Mouse (Mus musculus) limb, embryonic 13.5 days (tissue): ENCODE measurements at regions not wholly inside any gene's neighbourhood (a gene's known extent, or its start where the extent isn't known, plus 50 kb on each side); places are given as distances from the start of the nearest gene placed in this dataset.

Source experiments
- ATAC-seq: fragments of 200-750 bp; cut with Nextera tagmentation; 2 replicates; pipeline ENCODE4 v1.8.0; 2017; ENCODE audit warnings: low read depth, moderate number of reproducible peaks, moderate TSS enrichment; ENCODE audit not compliant: low FRiP score
- H3K27ac ChIP-seq: fragments of 300-500 bp; sonication (generic); 2 replicates; pipeline ENCODE4 v1.5.1; 2015; ENCODE audit warnings: inconsistent platforms, mild to moderate bottlenecking, moderate library complexity
- H3K27me3 ChIP-seq: fragments of 300-500 bp; sonication (generic); 2 replicates; pipeline ENCODE4 v1.6.1; 2015; ENCODE audit warnings: mild to moderate bottlenecking, inconsistent platforms
- H3K36me3 ChIP-seq: fragments of 300-500 bp; sonication (generic); 2 replicates; pipeline ENCODE4 v1.6.1; 2015; ENCODE audit warnings: inconsistent platforms, mild to moderate bottlenecking, moderate library complexity
- H3K4me1 ChIP-seq: fragments of 300-500 bp; sonication (generic); 2 replicates; pipeline ENCODE4 v1.6.1; 2015; ENCODE audit warnings: inconsistent platforms
- H3K4me2 ChIP-seq: fragments of 300-500 bp; sonication (generic); replicated peaks from 2 replicates; pipeline ENCODE4 v1.6.1; 2015; ENCODE audit warnings: inconsistent platforms, mild to moderate bottlenecking, moderate library complexity
- H3K4me3 ChIP-seq: fragments of 300-500 bp; sonication (generic); 2 replicates; pipeline ENCODE4 v1.5.1; 2015; ENCODE audit warnings: moderate library complexity, mild to moderate bottlenecking, inconsistent platforms
- H3K9ac ChIP-seq: fragments of 300-500 bp; sonication (generic); 2 replicates; pipeline ENCODE4 v1.6.1; 2015; ENCODE audit warnings: mild to moderate bottlenecking, inconsistent platforms
- H3K9me3 ChIP-seq: fragments of 300-500 bp; sonication (generic); 2 replicates; pipeline ENCODE4 v1.6.1; 2016; ENCODE audit warnings: inconsistent platforms
- WGBS: fragments of 180-500 bp; shearing (Covaris S2); methylation state at CpG from one replicate; pipeline ENCODE4 v1.1.7; 2015; 5-methylcytosine and 5-hydroxymethylcytosine counted together

GRCm38 (mm10) chr2:59431466-59431865 is 53.0 kb upstream of the Dapl1 start:
- Histone ChIP-seq H3K4me1 (peaks cover 10% of the 10 kb centered on the region), H3K36me3 (no peaks in the 10 kb centered on the region), H3K4me2 (no peak overlapping the region), H3K9me3 (no peaks in the 10 kb centered on the region; the same call in 1 of the 2 replicates), H3K27me3 (no peaks in the 10 kb centered on the region), H3K9ac (no peak overlapping the region), H3K27ac (peak overlapping the region; percentile 23; the same call in 1 of the 2 replicates), H3K4me3 (no peak overlapping the region)
- 77% methylated on average over 5 of the region's 5 CpGs for WGBS
- ATAC-seq: 0 out of 2 replicates have a peak, but pooled peaks have one; percentile 7

GRCm38 (mm10) chr2:59431867-59432266 is 52.6 kb upstream of the Dapl1 start:
- ATAC-seq: peak; percentile 34; the same call in 1 of the 2 replicates
- H3K27ac ChIP-seq: no peak overlapping the region
- no peak overlapping the region for H3K4me2 ChIP-seq
- no peak overlapping the region for H3K4me3 ChIP-seq
- WGBS: 72% methylated on average over 7 of the region's 7 CpGs
- H3K9ac ChIP-seq: no peak overlapping the region
- H3K4me1 ChIP-seq: peaks cover 10% of the 10 kb centered on the region
- H3K36me3 ChIP-seq: no peaks in the 10 kb centered on the region
- no peaks in the 10 kb centered on the region; the same call in 1 of the 2 replicates for H3K9me3 ChIP-seq
- no peaks in the 10 kb centered on the region for H3K27me3 ChIP-seq
